Mouse (Mus musculus): ENCODE results near the gene Ankrd54.

The Ankrd54 gene

DNA sequence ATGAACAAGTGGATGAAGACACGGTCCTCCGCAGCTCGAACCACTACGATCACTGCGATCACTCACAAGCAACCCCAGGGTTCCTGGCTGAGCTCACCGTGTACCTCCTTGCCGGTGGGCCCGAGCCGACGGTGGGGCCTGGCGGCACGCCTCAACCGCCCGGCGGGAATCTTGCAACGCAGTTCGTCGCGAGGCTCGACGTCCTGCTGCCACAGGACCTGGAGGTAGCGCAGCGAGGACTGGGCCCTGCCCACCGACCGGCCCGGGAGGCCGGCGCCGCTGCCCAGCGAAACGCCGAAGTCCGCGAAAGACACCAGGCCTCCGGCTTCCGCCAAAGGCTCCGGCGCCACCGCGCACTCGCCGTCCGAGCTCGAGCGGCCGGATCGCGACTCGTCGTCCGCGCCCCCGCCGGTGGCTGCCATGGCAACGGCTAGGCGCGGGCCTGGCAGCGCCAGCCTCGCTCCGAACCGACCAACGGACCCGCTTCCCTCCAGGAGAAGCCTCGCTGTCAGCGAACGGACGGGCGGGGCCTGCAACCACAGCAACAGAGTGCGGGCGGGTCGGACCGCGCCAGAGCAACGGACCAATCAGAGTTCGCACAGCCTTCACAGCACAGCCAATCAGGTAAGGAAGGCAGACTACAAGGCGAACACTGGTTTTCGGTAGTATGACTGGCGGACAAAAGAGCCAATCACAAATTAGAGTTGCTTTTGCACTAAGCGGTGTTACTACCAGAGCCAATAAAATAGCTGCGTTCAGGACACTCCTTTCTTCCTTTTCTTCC, at the start of gene Ankrd54:
TSS of gene Ankrd54 (minus strand) at position 518 of the 784 bp plus-strand sequence.
- peak; percentile 97 to 99 for DNase-seq (ENCODE audit: low spot score in 2 of 2)

GRCm38 (mm10) chr15:79111774-79112173, 49.1 kb upstream of the Ankrd54 start:
- no peak for DNase-seq (ENCODE audit: low spot score in 2 of 2)

- DNase-seq (ENCODE audit: low spot score in 2 of 2): no peak
Observed at GRCm38 (mm10) chr15:79110528-79110927, 47.8 kb upstream of the Ankrd54 start.

- DNase-seq (ENCODE audit: low spot score in 2 of 2): no peak
Observed at GRCm38 (mm10) chr15:79110031-79110430, 47.3 kb upstream of the Ankrd54 start.

- DNase-seq (ENCODE audit: low spot score in 2 of 2): no peak
Observed at GRCm38 (mm10) chr15:79109321-79109934, 46.7 kb upstream of the Ankrd54 start.

GRCm38 (mm10) chr15:79108421-79109320, 46.0 kb upstream of the Ankrd54 start, which contains the start of gene Micall1:
TSS of gene Micall1 (plus strand) at chr15:79108898.
- DNase-seq (ENCODE audit: low spot score in 2 of 2): peak; percentile 30 to 35

DNA sequence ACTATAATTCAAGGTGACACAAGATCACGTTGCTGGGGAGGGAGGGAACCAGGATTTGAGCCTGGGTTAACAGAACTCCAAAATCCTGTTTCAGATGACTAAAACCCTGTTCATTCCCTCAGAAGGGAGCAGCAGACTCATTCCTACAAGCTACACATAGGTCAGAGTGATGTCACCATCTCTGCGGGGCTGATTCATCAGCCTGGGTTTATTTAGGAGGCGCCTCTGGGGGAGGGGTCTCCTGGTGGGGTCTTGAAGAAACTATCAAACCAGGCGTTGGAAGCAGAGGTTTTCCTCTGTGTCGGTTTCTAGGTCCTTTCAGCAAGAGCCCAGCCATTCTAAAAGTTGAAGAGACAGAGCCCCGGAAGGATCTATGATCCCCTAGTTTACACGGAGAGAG, 45.3 kb upstream of the Ankrd54 start:
- no peak for DNase-seq (ENCODE audit: low spot score in 2 of 2)

GRCm38 (mm10) chr15:79105804-79106203, 43.1 kb upstream of the Ankrd54 start:
- no peak for DNase-seq (ENCODE audit: low spot score in 2 of 2)

GRCm38 (mm10) chr15:79103264-79103663, 40.6 kb upstream of the Ankrd54 start:
- peak in 1 of 2 experiments; percentile 15 for DNase-seq (ENCODE audit: low spot score in 2 of 2)

DNA sequence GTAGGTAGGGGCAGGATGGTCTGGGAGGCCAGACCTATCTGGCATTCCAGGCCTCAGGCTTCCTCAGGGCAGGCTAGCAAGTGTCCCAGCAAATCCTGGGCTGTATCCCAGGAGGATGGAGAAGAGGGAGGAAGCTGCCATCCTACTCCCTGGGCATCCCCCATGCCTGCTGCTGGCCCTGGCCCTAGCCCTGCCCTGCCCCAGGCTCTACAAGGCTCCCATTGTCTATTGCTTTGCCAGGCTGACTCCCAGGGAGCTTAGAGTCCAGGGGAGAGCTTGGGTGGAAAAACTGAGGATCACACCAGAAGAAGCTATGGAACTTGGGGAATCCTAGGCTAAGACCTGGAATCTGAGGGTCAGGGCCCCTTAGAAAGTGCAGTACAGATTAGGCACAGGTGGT, 38.8 kb upstream of the Ankrd54 start:
- no peak for DNase-seq (ENCODE audit: low spot score in 2 of 2)

GRCm38 (mm10) chr15:79100391-79100790, 37.7 kb upstream of the Ankrd54 start:
- no peak for DNase-seq (ENCODE audit: low spot score in 2 of 2)

GRCm38 (mm10) chr15:79099456-79099855, 36.8 kb upstream of the Ankrd54 start:
- no peak for DNase-seq (ENCODE audit: low spot score in 2 of 2)

GRCm38 (mm10) chr15:79098868-79099267, 36.2 kb upstream of the Ankrd54 start:
- no peak for DNase-seq (ENCODE audit: low spot score in 2 of 2)

DNA sequence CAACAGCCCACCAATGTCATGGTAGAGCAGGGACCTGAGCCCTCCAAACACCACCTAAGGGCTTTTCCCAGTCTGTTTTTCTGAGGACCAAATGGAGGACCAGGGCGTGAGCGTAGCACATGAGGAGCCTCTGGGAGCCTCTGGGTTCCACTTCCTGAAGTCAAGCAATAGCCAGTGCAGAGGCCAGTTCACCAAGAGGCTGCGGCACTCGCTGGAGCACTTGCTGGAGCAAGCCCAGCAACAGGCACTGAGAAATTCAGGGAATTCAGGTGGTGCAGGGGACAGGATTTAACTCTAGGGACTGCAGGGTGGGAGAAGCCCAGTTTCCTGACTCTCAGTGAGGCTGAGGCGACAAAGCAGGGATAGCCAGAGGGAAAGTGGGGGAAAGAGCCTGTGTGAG, 35.5 kb upstream of the Ankrd54 start:
- no peak for DNase-seq (ENCODE audit: low spot score in 2 of 2)

GRCm38 (mm10) chr15:79097611-79098025, 34.9 kb upstream of the Ankrd54 start:
- DNase-seq (ENCODE audit: low spot score in 2 of 2): peak; percentile 11 to 42

- DNase-seq (ENCODE audit: low spot score in 2 of 2): no peak
Observed at GRCm38 (mm10) chr15:79097135-79097534, 34.4 kb upstream of the Ankrd54 start.

DNA sequence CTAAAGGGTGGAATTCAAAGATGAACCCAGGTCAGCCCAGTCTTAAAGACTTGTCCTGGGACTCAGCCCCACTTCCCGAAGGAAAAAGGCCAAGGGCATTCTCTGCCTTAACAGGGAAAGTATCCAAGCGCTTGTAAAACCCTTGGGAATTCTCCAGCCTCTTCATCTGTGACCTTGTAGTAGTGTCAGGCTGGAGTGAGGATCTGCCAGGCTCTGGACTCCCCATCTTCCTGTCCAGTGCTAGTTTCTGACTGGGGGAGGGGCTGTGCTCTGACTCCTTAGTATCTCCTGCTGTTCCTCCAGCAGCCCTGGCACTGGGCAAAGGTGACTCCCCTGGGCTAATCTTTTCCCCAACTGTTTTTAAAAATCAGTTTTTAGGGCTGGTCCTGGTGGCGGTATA, 33.9 kb upstream of the Ankrd54 start:
- DNase-seq (ENCODE audit: low spot score in 2 of 2): no peak

- no peak for DNase-seq (ENCODE audit: low spot score in 2 of 2)
Observed at GRCm38 (mm10) chr15:79095483-79095882, 32.8 kb upstream of the Ankrd54 start.

DNA sequence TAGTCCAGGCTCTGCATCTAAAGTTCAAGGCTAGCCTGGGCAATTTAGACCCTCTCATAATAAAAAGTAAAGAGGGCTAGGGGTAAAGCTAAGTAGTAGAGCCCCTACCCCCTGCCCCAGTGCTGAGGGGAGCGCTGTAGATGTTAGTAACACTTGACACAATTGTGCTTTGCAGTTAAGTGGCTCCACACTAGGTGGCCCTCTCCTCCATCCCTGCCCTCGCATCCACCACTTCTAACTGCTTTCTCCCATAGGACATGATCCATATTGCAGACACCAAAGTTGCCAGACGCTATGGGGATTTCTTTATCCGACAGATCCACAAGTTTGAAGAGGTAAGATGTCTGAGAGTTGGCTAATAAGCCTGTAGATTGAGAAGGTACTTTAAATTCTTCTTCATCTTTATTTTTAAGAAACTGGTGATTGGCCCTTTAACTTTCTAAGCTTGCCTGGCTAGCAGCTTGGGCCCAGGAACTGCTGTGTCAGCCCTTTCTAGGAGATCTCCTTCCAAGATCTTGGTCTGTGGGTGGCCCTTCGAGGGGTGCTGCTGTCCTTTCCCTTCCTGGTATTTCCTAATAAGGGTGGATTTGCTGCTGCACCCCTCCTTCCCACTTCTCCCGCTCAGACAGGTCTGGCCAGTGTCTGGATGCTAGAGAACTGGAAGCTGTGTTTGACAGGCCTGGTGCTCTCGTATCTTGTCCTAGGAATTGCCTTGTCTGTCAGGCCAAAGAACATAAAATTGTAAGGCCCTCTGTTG, 30.6 kb upstream of the Ankrd54 start:
- DNase-seq (ENCODE audit: low spot score in 2 of 2): peak in 1 of 2 experiments; percentile 55

GRCm38 (mm10) chr15:79092284-79092683, 29.6 kb upstream of the Ankrd54 start:
- no peak for DNase-seq (ENCODE audit: low spot score in 2 of 2)

DNA sequence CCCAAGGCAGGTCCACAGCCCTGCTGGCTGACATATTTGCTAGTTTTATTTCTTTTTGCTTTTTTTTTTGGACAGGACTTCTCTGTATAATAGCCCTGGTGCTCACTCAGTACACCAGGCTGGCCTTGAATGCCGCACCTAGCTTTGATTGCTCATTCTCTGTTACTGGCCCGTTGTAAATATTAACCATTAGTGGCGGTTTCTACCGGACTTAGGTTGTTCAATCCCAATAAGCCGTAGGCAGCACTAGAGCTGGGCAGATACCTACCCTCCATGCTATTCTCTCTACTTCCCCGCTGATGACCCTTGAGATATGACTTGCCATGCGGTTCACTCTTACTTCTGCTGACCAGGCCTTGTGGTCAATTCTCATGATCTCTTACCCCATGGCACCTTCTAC, 16.9 kb upstream of the Ankrd54 start:
- no peak for DNase-seq (ENCODE audit: low spot score in 2 of 2)
